Mouse (Mus musculus) skeletal muscle tissue, adult 2 months (tissue): ENCODE measurements around the gene Sfmbt2.
"Not testable (repeated sequence)": the region's sequence is repeated elsewhere in the genome, so short reads cannot be mapped to it uniquely, and the experiment has no call there.

Experiments
- DNase-seq: peaks from one replicate; pipeline ENCODE4 v3.0.0-alpha.2; 2012; ENCODE audit warnings: low read depth, low spot score

The Sfmbt2 gene

DNA sequence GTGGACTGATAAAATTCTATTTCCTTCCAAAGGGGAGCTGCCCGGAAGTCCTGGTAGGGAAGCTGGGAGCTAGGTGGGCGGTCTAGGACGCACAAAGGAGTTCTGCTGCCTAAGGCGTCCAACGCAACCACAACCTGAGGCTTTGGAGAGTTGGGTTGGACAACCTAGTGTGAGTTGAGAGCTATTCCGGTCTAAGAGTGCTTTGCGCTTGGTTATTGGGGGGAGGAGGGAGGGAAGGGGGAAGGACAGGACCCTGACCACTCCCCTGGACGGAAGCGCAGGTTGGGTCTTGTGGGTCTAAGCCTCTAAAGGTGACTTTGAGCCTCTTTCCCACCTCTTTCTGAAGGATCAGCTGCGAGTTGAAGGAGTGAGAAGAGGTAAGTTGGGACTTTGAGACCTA lies at the start of gene Sfmbt2:
Gene Sfmbt2, plus strand, starts transcription at position 335 of the 400 bp plus-strand sequence.
- DNase-seq: no peak

DNA sequence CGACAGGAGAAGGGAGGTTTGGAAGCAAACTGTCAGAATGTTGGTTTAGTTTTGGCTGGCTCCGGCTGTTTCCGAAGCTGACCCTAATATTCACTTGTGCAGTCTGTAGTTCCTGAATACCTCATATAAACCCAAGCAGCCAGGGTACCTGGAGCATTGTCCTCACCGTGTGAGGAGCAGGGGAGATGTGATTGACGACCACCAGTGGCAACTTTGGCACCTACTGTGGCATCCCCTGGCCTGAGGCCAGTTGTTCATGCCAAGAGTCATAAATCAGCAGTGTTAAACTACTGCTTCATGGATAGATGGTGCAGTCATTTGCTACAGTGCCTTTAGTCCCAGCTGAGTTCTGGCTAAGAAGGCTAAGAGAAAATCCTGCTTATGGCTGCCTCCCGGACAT lies 49.2 kb upstream of the Sfmbt2 start:
- no peak for DNase-seq

DNA sequence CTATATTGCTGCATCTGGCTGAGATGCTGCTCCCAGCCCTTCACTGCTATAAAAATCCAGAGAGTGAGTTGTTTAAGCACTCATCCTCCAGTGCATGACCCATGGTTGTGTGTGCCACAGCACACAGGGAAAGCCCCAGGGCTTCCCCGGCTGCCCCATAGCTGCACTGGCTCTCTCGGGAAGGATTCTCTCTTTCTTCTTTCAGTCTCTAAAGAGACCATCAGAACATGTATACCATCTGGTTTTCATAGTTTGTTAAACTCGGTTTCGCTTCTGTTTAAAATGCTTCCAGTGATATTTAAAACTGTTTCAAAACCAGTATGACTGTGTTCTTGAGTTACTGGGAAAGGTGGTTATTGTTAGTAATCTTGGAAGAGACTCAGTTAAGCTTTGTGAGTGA lies 47.1 kb upstream of the Sfmbt2 start:
- no peak for DNase-seq

DNA sequence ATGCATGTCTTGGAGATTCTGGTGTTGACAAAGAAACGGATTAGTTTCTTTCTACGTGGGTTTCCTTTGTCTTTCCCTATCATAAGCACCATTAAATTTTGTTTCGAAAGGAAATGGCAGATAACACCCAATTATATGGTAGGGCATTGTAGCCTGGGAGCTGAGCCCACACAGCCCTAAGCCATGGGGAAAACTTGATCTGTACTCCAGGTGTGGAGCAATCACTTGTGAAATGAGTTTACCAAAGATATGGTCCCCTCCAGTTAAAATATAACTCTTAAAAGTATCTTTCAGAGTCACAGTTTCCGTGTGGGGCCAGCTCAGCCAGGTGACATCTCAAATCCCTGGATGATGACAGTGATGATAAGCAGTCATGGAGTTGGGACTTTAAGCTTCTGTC lies 45.3 kb upstream of the Sfmbt2 start:
- no peak for DNase-seq

DNA sequence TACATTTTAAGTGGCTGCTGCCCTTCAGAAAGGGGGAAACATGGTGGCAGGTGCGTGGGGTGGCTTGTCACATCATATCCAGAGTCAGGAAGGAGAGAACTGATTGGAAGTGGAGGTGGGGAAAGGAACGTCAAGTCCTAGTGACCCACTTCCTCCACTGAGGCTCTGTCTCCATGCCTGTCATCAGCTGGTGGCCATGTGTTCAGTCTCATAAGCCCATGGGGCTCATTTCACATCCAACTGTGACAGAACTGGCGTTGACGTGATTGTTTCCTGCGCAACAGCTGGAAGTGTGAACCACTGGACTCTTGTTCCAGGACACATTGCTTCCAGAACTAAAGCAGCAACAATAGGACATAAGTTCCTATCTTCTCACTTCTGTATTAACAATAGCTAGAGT lies 40.1 kb upstream of the Sfmbt2 start:
- DNase-seq: no peak

DNA sequence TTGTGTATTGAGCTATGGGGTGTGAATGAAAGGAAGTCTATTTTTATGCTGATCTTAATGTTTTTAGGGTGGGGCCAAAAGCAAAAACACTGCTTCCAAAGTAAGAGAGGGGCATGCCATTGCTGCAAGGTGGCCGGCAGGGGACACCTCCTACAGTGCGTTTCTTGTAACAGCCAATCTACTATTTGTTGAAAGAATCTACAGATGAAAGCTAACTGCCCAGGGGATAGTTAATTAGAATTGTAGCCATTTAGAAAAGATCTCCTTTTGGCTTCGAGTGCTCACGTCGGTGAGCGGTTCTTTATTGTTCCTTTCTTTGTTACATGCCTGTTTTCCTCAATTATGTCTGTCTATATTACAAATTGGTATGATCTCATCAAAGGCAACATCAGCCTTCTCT lies 36.0 kb upstream of the Sfmbt2 start:
- DNase-seq: no peak

DNA sequence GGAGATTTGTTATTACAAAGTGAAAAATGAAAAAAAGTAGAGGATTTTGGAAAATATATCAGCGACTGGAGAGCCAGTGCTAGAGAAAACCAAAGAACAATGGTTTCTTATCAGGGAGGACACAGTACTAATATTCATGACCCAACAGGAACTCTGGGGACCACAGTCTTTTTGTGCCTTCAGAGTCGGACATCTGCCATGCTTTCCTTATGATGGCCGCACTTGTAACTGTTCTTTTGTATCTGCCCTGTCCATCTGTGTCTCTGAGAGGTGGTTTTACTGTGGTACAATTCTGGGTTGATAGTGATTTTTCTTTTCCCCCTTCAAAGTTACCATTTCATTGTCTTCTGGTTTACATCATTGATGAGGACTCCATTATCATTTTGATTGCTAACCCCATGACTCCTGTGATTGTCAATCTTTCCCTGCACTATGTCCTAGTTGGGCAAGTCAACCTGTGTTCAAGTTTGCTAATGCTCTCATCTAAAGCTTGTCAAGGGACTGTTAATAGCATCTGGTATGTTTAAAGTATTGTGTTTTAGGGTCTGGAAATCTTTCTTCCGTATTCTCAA lies 35.2 kb upstream of the Sfmbt2 start:
- no peak for DNase-seq

DNA sequence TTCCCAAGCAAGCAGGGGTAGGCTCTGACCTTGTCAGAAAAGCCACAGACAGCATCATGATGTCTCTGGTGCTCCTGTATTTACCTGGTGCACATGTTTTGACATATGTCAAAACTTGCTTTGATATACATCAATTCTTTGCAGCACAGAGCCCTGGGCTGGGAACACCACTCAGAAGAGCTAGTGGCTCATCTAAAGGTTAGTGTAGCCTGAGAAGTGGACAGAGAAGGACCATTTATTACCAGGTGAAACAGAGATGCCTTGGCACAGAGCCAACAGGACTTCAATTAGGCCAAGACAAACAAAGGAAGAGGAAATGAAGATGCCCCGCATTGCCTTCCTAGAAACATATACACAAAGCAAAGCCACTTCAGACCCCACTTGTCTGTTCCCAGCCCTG lies 30.3 kb upstream of the Sfmbt2 start:
- no peak for DNase-seq

DNA sequence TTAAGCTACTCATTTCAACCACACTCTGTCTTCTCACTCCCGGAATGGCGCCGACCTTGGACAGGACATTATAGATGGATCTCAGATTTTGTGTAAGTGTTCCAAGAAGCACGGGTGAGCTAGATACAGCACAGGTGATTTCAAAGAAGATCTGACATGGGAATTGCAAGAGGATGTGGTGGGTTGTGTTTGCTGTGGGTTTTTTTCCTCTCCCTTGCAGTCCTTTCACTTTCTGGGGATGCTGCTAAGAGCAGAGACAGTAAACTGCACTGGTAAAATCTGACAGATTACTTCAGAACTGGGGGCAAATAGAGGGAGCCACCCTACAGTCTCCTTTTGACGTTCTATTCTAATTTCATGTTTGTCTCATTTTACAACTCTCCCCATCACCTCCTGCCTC lies 26.8 kb upstream of the Sfmbt2 start:
- no peak for DNase-seq

DNA sequence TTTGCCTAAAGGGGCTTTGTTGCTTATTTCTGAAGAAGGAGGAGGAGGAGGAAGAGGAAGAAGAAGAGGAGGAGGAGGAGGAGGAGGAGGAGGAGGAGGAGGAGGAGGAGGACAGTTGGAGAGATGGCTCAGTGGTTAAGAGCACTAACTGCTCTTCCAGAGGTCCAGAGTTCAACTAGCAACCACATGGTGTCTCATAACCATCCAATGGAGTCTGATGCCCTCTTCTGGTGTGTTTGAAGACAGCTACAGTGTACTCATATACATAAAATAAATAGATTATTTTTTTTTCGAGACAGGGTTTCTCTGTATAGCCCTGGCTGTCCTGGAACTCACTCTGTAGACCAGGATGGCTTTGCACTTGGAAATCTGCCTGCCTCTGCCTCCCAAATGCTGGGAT lies 26.2 kb upstream of the Sfmbt2 start:
- not testable (repeated sequence) for DNase-seq

DNA sequence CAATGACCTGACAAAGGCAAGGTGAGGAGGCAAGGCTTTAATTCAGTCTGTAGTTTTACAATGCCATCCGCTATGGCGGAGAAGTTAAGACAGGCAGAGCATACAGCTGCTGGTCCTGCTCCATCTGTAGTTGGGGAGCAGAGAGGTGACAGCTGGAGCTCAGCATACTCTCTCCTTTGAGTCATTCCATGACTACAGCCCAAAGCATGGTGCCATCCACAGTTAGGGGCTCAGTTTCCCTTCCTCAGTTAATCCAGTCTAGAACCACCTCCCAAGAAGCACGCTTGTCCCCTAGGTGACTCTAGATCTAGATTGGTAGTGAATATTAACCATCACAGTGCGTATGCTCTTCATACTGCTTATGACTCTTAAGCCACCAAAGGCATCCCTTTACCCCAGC lies 23.1 kb upstream of the Sfmbt2 start:
- no peak for DNase-seq

DNA sequence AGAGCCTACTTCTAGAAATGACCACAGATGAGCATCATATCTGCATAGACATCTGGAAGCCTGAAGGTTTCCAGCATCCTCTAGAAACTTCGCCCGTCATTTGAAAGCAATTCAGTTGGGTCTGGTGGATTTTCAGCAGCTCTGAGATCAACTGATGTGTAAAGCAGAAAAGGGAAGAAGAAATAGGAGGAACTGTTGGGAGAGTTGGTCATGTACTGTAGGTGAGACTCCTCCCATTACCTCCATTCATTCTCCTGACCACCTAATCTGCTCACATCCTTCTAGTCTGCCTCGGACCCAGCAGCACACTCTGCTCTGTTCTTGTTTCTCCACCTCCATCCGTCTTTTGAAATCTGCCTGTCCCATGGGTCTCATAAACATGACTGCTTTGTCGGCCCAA lies 22.3 kb upstream of the Sfmbt2 start:
- no peak for DNase-seq

DNA sequence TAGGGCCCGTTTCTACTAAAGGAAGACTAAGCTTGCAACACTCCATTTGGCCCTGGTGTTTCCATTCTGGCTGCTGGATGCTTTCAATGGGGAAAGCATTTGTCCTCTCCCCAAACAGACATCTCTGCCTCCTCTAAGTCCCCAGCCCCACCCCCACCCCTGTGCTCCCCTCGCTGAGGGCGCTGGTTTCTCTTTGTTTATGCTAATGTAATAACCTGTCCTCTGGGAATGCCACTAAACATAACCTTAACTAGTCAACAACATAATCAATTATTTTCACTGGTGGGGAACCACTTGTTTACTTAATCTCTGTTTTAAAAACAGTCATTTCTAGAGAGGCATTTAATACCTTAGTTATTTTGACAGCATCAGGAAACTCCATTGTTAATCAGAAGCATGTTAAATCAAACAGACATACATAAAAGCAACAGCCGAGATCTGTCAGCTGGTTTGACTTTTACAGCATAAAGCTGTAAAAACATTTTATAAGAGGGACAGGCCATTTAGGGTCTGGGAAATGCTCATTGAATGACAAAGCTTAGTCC lies 20.0 kb upstream of the Sfmbt2 start:
- no peak for DNase-seq

DNA sequence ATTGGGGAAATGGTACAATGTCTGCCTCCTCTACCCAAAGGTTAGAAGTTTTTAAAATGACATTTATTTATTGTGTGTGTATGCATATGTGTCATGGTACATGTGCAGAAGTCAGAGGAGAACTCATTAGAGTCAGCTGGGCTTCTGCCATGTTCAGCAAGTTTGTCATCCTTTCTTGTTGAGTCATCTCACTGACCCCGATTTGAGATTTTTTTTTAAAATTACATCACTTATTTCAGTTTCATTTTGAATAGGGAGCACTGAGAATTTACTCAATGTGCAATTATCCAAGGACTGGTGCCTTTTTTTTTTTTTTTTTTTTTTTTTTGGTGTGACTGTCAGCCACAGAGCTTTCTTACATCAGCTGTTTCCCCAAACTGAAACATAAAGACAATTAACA lies 19.2 kb upstream of the Sfmbt2 start:
- peak; percentile 10 for DNase-seq

DNA sequence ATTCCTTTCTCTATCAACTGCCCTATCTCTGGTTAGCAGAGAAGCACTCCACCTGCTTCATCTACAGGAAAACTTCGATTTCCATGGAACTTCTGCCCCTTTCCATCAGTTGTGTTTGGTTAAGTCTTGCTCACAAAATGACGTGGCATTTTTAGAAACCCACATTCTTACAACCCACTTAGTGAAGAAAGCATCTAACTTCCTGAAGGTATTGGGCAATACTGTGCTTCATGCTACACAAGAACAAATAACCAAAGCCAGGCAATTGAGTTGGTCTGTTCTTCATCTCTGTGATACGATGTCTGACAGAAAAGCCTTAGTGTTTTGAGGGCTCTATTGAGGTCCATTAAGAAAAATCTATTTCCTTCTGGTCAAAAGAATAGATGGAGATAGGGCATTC lies 17.4 kb upstream of the Sfmbt2 start:
- no peak for DNase-seq

DNA sequence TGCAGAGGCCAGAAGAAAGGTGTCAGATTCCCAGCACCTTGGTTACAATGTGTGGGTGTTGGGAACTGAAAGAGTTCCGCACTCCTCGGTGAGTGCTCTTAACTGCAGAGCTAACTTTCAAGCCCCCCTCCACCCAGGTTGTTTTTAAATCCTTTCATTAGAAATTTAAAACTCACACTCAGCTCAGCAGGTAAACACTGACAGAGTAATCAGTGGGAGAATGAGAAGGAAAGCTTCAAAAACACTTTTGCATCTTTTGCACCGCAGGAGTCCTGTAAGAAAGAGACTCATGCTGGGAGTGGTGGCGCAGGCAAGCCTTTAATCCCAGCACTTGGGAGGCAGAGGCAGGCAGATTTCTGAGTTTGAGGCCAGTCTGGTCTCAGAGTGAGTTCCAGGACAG lies 16.4 kb upstream of the Sfmbt2 start:
- DNase-seq: no peak

DNA sequence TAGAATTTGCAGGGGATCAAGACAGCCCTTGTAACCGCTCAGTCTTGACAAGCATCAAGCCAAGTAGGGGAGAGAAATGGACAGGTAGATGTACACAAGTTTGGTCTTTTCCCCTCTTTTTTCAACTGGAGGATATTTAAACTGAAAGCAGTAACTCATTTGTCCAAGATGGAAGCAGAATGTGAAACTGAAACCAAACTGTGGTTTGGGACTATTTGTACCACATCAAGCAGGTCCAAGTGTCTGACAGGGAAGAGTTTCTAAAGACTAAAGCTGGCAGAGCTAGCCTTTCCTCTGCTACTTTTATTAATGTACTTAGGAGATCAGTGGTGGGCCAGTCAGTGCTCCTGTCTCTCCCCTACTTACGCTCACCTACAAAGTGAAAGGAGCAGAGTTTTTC lies 10.4 kb upstream of the Sfmbt2 start:
- no peak for DNase-seq

DNA sequence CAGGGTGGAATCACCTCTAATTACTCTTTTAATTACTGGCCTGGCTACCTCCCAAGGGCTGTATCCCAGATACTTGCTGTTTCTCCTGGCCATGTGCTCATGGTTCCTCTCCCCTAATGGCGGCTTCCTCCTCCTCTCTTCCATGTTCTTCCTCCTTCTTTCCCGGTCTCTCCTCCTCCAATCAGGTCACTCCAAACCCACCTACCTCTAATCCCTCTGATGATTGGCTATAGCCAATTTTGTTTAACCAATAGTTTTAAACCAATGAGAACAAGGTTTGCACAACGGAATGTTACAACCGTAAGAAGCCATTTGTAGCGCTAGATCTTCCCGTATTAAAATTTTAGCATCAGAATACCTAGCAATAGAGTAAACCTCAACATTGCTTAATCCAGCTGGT lies 5.2 kb upstream of the Sfmbt2 start:
- no peak for DNase-seq

DNA sequence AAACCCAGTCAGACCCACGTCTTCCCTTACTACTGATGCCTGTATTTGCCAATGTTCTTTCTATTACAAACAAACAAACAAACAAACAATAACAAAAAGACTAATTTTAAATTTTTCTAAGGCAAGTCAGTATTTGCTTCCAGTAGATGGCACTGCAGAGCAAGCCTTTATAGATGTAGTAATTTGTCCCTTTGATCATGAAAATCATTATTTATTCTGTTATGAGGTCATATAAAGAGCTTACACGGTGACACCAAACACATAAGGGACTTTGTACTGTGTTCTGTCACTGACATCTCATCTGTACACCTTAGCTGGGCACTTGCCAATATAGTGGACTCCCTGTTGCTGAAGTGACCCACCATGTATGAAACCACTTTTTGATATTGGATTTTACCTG lies 4.0 kb upstream of the Sfmbt2 start:
- no peak for DNase-seq

DNA sequence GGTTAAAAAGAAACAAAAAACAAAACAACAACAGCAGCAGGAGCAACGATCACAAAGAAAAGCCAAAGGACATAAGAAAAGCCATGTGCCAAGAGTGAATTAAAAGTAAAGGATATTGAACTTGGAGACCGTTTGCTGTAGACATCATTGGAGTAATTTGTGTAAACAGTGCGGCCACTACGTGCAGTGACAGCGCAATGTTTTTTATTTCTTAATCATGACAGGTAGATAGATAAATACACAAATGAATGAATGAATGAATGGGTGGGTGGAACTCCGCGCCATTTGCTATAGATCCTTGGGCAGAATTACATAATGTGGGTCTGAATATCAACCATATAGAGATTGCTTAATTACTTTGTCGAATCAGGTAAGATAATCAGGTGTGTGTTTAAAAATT lies 634 bp upstream of the Sfmbt2 start:
- DNase-seq: no peak

DNA sequence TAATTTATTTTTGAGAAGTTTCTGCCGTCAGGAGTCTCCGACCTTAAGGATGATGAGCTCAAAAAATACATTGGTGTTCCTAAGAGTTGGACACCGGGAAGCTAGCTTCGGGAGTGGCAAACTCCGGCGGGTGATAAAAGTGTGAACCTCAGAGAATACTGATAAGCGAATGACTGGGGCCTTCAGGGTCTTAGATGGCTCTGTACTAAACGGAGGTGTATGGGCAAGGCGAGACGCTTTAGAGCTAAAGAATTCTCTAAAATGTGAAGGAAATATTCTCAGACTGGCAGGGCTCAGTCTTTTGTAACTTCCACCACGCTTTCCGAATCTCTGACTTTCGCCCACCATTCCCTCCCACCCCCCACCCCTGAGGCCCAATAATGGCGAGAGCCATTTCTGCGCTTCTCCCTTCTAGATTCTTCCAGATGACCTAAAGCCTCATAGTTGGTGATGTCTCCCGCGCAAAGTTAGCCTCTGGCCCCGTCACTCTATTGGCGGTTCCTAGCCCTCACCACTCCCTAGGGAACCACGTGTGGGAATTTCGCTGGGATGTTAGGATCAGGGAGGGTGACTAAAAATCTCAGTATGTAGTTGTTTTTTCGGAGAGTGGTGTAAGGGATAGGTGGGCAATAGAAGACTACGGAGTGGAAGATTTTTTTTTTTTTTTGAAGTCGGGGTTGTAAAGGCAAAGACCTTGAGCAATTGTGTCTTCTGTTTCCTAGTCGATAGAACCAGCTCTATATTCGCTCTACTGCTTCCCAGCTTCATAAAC lies 563 bp downstream of the Sfmbt2 start:
- no peak for DNase-seq

DNA sequence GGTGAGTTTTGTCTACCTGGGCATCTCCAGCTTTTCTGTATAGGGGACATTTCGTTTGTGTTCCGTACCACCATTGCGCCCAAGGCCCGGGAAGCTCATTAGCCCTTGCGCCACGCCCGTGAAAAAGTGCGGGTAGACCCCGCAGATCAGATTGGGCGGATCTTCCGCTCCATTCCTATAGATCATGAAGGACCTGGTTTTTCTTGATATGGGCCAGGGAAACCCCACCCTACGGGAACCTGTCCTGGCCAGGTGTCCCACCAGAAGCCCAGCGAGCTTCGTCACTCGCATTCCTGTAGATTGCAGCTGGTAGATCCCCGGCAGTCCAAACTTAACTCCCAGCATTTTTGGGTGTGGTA lies 1.1 kb downstream of the Sfmbt2 start:
- DNase-seq: no peak

DNA sequence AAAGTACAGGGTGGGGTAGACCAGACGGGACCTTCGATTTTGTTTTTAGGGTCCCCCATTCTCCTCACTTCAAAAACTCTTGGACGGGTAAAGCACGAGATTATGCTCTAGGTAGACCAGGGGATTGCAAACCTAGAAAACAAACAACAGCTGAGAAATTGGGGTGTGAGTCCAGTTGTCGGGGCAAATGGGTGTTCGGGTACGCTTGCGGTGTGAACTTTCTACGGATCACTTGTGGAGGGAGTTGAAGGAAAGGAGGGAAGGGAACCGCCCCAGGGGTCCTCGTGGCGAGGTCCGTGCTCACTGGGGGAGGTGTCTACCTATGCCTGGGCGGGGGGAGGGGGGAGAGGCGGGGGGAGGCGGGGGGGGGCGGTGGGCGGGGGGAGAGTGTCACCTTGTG lies 1.6 kb downstream of the Sfmbt2 start:
- no peak for DNase-seq

DNA sequence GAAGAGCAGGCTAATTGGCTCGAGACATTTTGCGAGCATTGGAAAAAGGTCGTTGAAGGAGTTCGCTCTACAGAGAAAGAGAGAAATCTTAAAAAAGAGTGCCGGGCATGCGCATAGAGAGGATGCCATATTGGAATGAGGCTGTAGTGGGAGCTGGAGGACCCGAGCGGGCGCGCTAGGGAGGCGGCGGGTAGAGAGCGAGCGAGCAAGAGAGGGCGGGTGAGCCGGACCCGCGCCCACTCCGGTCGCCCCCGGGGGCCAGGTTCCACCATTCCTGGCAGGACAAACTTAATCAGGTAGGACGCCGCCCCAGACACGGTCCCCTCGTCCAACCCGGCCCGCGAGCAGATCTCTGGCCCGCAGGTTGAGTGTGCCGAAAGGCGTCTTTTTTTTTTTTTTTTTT lies 2.0 kb downstream of the Sfmbt2 start:
- DNase-seq: no peak
